Mouse (Mus musculus) CD4-positive helper T cell, adult 2 months (primary cell): ENCODE data around the gene Zmynd19.
A peak's percentile ranks its signal among the peaks of the same experiment; 100 is the strongest.

Experiments used
- DNase-seq: peaks from one replicate; pipeline ENCODE4 v3.0.0-alpha.2; 2012; ENCODE audit warnings: low read depth, missing footprints, low spot score

Zmynd19 gene

GRCm38 (mm10) chr2:24949421-24950188 is at the start of gene Zmynd19:
TSS of gene Zmynd19 (plus strand) at chr2:24949792.
- DNase-seq: peak; percentile 97

GRCm38 (mm10) chr2:24901055-24901454 is 48.5 kb upstream of the Zmynd19 start:
- DNase-seq: no peak

GRCm38 (mm10) chr2:24902999-24903398 is 46.6 kb upstream of the Zmynd19 start:
- DNase-seq: no peak

GRCm38 (mm10) chr2:24904823-24905652 is 44.6 kb upstream of the Zmynd19 start:
- DNase-seq: no peak

- no peak for DNase-seq
Observed at GRCm38 (mm10) chr2:24905653-24906155, 43.9 kb upstream of the Zmynd19 start.

- no peak for DNase-seq
Observed at GRCm38 (mm10) chr2:24910481-24910880, 39.1 kb upstream of the Zmynd19 start.

- DNase-seq: no peak
Observed at GRCm38 (mm10) chr2:24912189-24912588, 37.4 kb upstream of the Zmynd19 start.

GRCm38 (mm10) chr2:24912589-24912988 is 37.0 kb upstream of the Zmynd19 start:
- no peak for DNase-seq

GRCm38 (mm10) chr2:24914762-24915161 is 34.8 kb upstream of the Zmynd19 start:
- no peak for DNase-seq

GRCm38 (mm10) chr2:24918930-24919838 is 30.4 kb upstream of the Zmynd19 start, which contains the start of gene Ehmt1:
TSS of gene Ehmt1 (minus strand) at chr2:24919614.
- DNase-seq: peak; percentile 94

- DNase-seq: no peak
Observed at GRCm38 (mm10) chr2:24919839-24920175, 29.8 kb upstream of the Zmynd19 start.

GRCm38 (mm10) chr2:24923561-24923960 is 26.0 kb upstream of the Zmynd19 start:
- no peak for DNase-seq

- DNase-seq: no peak
Observed at GRCm38 (mm10) chr2:24925284-24925683, 24.3 kb upstream of the Zmynd19 start.

GRCm38 (mm10) chr2:24926345-24926964 is 23.1 kb upstream of the Zmynd19 start:
- no peak for DNase-seq

- DNase-seq: no peak
Observed at GRCm38 (mm10) chr2:24926965-24927358, 22.6 kb upstream of the Zmynd19 start.

- DNase-seq: no peak
Observed at GRCm38 (mm10) chr2:24927810-24928479, 21.6 kb upstream of the Zmynd19 start.

GRCm38 (mm10) chr2:24929119-24929518 is 20.5 kb upstream of the Zmynd19 start:
- no peak for DNase-seq

GRCm38 (mm10) chr2:24929593-24929992 is 20.0 kb upstream of the Zmynd19 start:
- DNase-seq: no peak

GRCm38 (mm10) chr2:24934441-24934963 is 15.1 kb upstream of the Zmynd19 start:
- DNase-seq: no peak
